Mouse (Mus musculus) C2C12 (cell line): ENCODE results near the gene Lrrc4c.

Experiments used
- CTCF ChIP-seq: IDR thresholded peaks from one replicate; pipeline ENCODE4 v1.5.1; 2011; ENCODE audit not compliant: control insufficient read depth, insufficient read depth, insufficient read length
- FOSL1 ChIP-seq: IDR thresholded peaks from one replicate; pipeline ENCODE4 v1.8.0; 2011; ENCODE audit warnings: mild to moderate bottlenecking, low read length; ENCODE audit not compliant: poor library complexity, insufficient read depth, severe bottlenecking
- MAX ChIP-seq: IDR thresholded peaks from one replicate; pipeline ENCODE4 v1.6.1; 2011; ENCODE audit warnings: mild to moderate bottlenecking, control low read depth
- MYOD1 ChIP-seq: IDR thresholded peaks from one replicate; pipeline ENCODE4 v1.6.1; 2011; ENCODE audit warnings: low read depth; ENCODE audit not compliant: control insufficient read depth, insufficient read length
- MYOG ChIP-seq: IDR thresholded peaks from one replicate; pipeline ENCODE4 v1.6.1; 2011; ENCODE audit not compliant: control insufficient read depth, insufficient read length; ENCODE audit errors: extremely low read depth
- USF1 ChIP-seq: IDR thresholded peaks from one replicate; pipeline ENCODE4 v1.6.1; 2011; ENCODE audit warnings: low read depth, mild to moderate bottlenecking, control low read depth, moderate library complexity

- TF ChIP-seq USF1 (no peak), CTCF (no peak), MYOG (no peak), FOSL1 (no peak), MAX (no peak), MYOD1 (no peak)
Measured at GRCm38 (mm10) chr2:96319649-96320048, 1.7 kb downstream of the Lrrc4c start.
